Mouse (Mus musculus) limb, embryonic 10.5 days (tissue): ENCODE measurements around the gene Sec24a. TPM values are rescaled to one million over a fixed set of nuclear protein-coding genes. Genes with fewer than 3 reads are reported as not detected.
"Not testable (repeated sequence)": the region's sequence is repeated elsewhere in the genome, so short reads cannot be mapped to it uniquely, and the experiment has no call there.

Source experiments
- DNase-seq: peaks from one replicate; pipeline ENCODE4 v3.0.0-alpha.2; 2017; ENCODE audit warnings: low spot score
- H3K27ac ChIP-seq: fragments of 300-500 bp; sonication (generic); 2 replicates; pipeline ENCODE4 v1.5.1; 2016; ENCODE audit warnings: mild to moderate bottlenecking
- H3K27me3 ChIP-seq: fragments of 300-500 bp; sonication (generic); 2 replicates; pipeline ENCODE4 v1.6.1; 2016; ENCODE audit warnings: low read depth, mild to moderate bottlenecking; ENCODE audit not compliant: poor library complexity, severe bottlenecking
- H3K36me3 ChIP-seq: fragments of 300-500 bp; sonication (generic); 2 replicates; pipeline ENCODE4 v1.6.1; 2016; ENCODE audit warnings: mild to moderate bottlenecking, moderate library complexity
- H3K4me1 ChIP-seq: fragments of 300-500 bp; sonication (generic); 2 replicates; pipeline ENCODE4 v1.6.1; 2016
- H3K4me3 ChIP-seq: fragments of 300-500 bp; sonication (generic); 2 replicates; pipeline ENCODE4 v1.5.1; 2016; ENCODE audit warnings: mild to moderate bottlenecking, moderate library complexity
- H3K9me3 ChIP-seq: fragments of 300-500 bp; sonication (generic); replicated peaks from 2 replicates; pipeline ENCODE4 v1.6.1; 2016; ENCODE audit warnings: mild to moderate bottlenecking
- WGBS: fragments of 180-500 bp; shearing (Covaris S2); methylation state at CpG from one replicate; pipeline ENCODE4 v1.1.7; 2016; 5-methylcytosine and 5-hydroxymethylcytosine counted together
- polyA plus RNA-seq: library from polyadenylated mRNA; unstranded; fragments of >200 nt; fragmentation: Nextera tagmentation; extraction: Ambion mirVana; gene quantifications from 2 replicates; pipeline ENCODE4 v1.2.1, GENCODE M21; 2016

Sec24a gene
- 10.4 and 13.4 TPM in 2 replicates for polyA plus RNA-seq

DNA sequence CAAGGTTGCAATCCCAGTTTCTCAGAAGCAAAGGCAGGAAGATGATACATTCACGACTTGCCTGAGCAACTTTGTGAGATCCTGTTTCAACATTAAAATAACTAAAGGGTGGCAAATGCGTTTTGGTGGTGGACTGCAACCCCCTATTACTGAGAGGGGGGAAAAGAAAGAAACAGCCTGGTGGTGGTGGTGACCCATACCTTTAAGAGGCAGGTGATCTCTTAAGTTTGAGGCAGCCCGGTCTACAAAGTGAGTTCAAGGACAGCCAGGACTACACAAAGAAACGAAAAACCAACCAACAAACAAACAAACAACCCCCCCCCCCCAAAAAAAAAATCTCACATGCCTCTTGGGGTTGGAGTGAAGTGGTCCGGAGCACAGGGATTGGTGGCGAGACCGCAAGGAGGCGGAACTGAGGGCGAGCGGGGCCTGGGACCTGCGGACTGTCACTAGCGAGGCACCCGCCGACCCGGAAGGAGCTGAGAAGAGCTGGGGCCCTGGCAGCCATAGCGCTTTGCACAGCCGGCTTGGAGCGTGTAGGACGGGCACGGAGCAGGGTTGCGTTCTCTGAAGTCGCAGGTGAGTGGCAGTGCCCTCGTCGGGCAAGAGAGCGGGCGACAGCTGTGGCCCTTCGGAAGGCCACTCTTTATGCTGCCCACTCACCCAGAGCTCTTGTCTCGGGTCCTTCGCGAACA, at the start of gene Sec24a, which contains the start of gene Sar1b:
Gene Sec24a, minus strand, starts transcription at position 422 of the 695 bp plus-strand sequence.
Gene Sar1b, plus strand, starts transcription at position 475 of the 695 bp plus-strand sequence.
- Histone ChIP-seq H3K36me3 (no peaks in the 10 kb centered on the region), H3K9me3 (no peaks in the 10 kb centered on the region), H3K27ac (peak within 1 kb of the TSS; percentile 73), H3K4me1 (peaks cover 17% of the 10 kb centered on the region), H3K4me3 (peak within 1 kb of the TSS; percentile 71), H3K27me3 (no peaks in the 10 kb centered on the region)
- 1% methylated on average over 30 of the region's 30 CpGs for WGBS
- DNase-seq, result peak; percentile 88

DNA sequence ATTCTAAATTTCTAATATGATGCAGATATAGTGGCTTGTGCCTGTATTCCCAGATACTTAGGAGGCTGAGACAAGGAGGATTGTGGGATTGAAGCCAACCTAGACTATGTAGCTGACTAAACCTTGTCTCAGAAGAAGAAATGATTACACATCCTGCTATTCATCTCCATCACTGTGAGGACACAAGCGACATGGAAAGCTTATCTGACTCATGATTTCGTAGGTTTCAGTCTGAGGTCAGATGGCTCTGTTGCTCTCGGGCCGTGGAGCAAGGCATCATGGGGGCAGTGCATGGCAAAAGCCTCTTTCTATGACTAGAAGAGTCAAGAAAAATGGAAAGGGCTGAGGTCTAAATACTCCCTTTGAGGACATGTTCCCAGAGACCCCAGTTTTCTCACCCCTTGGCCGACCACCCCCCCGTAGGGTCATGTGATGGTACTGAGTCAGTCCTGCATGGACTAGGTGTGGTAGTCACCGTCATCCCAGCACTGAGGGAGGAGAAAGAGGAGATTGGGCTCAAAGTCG, 48.6 kb upstream of the Sec24a start:
- H3K27me3 ChIP-seq, result no peaks in the 10 kb centered on the region
- no peak overlapping the region for H3K4me3 ChIP-seq
- no peaks in the 10 kb centered on the region for H3K36me3 ChIP-seq
- H3K27ac ChIP-seq, result no peak overlapping the region
- WGBS, result 91% methylated on average over 8 of the region's 8 CpGs
- H3K4me1 ChIP-seq, result peaks cover 10% of the 10 kb centered on the region
- H3K9me3 ChIP-seq, result no peaks in the 10 kb centered on the region
- no peak for DNase-seq

DNA sequence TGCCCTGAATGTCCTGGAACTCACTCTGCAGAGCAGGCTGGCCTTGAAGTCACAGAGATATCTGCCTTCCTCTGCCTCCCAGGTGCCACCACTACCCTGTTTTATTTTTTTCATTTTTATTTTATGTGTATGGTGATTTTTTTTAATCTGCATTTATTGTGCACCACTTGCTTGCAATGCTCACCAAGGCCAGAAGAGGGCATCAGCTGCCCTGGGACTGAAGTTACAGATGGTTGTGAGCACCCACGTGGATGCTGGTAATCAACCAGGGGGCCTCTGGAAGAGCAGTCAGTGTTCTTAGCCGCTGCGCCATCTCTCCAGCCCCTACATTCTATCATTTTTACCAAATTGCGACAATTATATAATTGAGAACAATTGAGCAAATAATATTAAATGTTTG, 47.8 kb upstream of the Sec24a start:
- Histone ChIP-seq H3K4me1 (peaks cover 11% of the 10 kb centered on the region), H3K27ac (no peak overlapping the region), H3K27me3 (no peaks in the 10 kb centered on the region), H3K9me3 (no peaks in the 10 kb centered on the region), H3K4me3 (no peak overlapping the region), H3K36me3 (no peaks in the 10 kb centered on the region)
- WGBS, result 86% methylated on average over 4 of the region's 4 CpGs
- no peak for DNase-seq

DNA sequence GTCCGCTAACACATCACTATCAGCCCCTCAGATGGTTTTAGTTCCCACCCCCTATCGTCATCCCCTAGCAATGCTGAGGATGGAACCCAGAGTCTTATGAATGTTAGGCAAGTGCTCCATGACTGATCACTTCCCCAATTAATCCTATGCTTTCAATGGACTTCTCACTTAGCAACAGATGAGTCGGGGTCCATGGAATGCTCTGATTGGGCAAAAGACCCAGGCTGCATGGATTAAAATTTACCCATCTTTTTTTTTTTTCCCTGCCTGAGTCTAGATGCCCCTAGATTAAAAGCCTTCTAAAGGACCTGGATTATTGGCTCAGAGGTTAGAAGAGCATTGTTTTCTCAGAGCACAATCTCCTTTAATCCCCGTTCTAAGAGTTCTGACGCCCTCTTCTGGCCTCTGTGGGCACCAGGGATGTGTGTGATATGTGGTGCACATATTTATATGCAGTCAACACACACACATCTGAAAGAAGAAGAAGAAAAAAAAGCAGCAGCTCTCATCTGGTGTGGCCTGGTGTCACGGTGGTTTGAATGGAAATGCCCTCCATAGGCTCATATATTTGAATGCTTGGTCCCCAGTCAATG, 46.3 kb upstream of the Sec24a start:
- Histone ChIP-seq H3K27me3 (no peaks in the 10 kb centered on the region), H3K27ac (no peak overlapping the region), H3K9me3 (no peaks in the 10 kb centered on the region), H3K4me3 (no peak overlapping the region), H3K36me3 (no peaks in the 10 kb centered on the region), H3K4me1 (peaks cover 19% of the 10 kb centered on the region)
- WGBS, result 67% methylated on average over 6 of the region's 6 CpGs
- no peak for DNase-seq

DNA sequence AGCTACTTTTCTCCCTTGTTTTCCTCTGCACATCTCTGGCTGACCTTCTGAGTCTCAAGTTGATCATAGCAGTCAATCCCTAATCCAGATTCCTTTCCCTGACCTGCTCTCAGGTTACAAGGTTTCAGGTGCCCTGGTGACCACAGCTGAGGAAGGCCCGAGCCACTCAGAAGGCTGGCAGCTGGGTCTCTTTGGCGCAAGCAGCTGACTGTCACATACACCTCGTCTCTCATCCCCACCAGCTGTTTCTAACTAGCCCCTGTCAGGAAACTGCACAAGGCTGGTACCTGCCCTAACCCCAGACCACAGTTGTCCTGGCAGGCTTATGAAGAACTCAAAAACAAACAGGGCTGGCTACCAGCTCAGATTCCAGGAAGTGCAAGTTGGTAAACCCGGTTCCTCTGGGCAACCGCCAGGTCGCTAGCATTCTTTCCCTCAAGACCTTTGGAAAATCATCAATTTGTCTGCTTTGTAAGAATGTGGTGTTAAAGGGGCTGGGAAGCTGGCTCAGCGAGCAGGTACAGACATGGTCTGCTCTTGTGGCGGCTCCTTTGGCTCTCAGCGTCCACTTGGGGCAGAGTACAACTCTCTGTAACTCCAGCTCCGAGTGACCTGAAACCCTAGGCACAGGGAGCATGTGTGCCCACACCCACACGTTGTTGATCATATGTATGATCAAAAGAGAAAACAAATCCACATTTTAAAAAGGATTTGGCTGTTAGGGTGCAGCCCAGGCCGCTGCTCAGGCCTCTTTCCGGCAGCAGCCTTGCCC, 43.9 kb upstream of the Sec24a start:
- no peak overlapping the region for H3K4me3 ChIP-seq
- WGBS, result 48% methylated on average over 13 of the region's 13 CpGs
- peaks cover 19% of the 10 kb centered on the region for H3K4me1 ChIP-seq
- no peaks in the 10 kb centered on the region for H3K9me3 ChIP-seq
- peak overlapping the region; percentile 44; the same call in 1 of the 2 replicates for H3K27ac ChIP-seq
- no peaks in the 10 kb centered on the region for H3K36me3 ChIP-seq
- H3K27me3 ChIP-seq, result no peaks in the 10 kb centered on the region
- no peak for DNase-seq

- H3K9me3 ChIP-seq, result no peaks in the 10 kb centered on the region
- H3K4me1 ChIP-seq, result peaks cover 24% of the 10 kb centered on the region
- peak; percentile 63 for DNase-seq
- peak overlapping the region; percentile 75 for H3K27ac ChIP-seq
- H3K36me3 ChIP-seq, result no peaks in the 10 kb centered on the region
- no peaks in the 10 kb centered on the region for H3K27me3 ChIP-seq
- peak overlapping the region; percentile 56 for H3K4me3 ChIP-seq
- 21% methylated on average over 17 of the region's 17 CpGs for WGBS
These were observed 42.0 kb upstream of the Sec24a start for GRCm38 (mm10) chr11:51805221-51805981.

DNA sequence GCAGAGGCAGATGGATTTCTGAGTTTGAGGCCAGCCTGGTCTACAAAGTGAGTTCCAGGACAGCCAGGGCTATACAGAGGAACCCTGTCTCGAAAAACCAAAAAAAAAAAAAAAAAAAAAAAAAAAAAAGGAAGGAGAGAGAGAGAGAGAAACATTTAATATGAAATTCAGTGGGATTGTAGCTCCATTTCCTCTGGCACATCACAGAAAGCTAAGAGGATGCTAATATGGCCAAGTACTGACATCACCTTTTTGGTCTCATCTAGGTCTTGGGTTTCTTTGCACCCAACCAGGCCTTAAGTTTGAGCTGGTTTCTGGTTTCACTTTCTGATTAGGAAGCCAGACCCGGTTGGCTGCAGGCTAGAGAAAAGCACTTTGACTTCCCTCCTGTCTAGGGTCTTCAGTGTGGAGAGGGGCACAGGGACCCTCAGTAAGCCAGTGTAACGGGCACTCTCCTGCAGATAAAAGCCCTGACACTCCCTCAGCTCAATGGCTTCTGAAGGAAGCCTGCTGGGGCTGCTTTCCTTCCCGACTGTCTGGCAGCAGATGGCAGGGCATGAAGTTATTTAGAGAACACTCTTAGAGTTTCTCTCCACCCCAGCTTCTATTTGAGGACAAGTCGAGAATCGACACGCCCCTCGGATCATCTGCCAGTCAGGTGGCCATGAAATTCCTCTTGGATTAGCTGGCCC, 37.3 kb upstream of the Sec24a start:
- H3K27ac ChIP-seq, result no peak overlapping the region
- 41% methylated on average over 8 of the region's 8 CpGs for WGBS
- no peak overlapping the region for H3K4me3 ChIP-seq

GRCm38 (mm10) chr11:51796272-51796671, 32.8 kb upstream of the Sec24a start:
- H3K36me3 ChIP-seq, result peaks cover 14% of the 10 kb centered on the region
- H3K4me1 ChIP-seq, result peaks cover 13% of the 10 kb centered on the region
- WGBS, result 89% methylated on average over 4 of the region's 4 CpGs
- H3K27me3 ChIP-seq, result no peaks in the 10 kb centered on the region
- no peak for DNase-seq
- H3K4me3 ChIP-seq, result no peak overlapping the region
- no peak overlapping the region for H3K27ac ChIP-seq
- no peaks in the 10 kb centered on the region for H3K9me3 ChIP-seq

More for the DNA sequence above, 37.3 kb upstream of the Sec24a start:
- peaks cover 10% of the 10 kb centered on the region for H3K4me1 ChIP-seq
- no peak for DNase-seq
- H3K27me3 ChIP-seq, result no peaks in the 10 kb centered on the region
- no peaks in the 10 kb centered on the region for H3K9me3 ChIP-seq
- no peaks in the 10 kb centered on the region for H3K36me3 ChIP-seq

GRCm38 (mm10) chr11:51790662-51791061, 27.2 kb upstream of the Sec24a start:
- WGBS, result 95% methylated on average over 7 of the region's 7 CpGs

GRCm38 (mm10) chr11:51789735-51790134, 26.3 kb upstream of the Sec24a start:
- WGBS, result 87% methylated on average over 4 of the region's 4 CpGs
- H3K4me1 ChIP-seq, H3K27ac ChIP-seq, DNase-seq, H3K27me3 ChIP-seq, H3K4me3 ChIP-seq, H3K9me3 ChIP-seq: not testable (repeated sequence)
- peaks cover 73% of the 10 kb centered on the region for H3K36me3 ChIP-seq

More at GRCm38 (mm10) chr11:51790662-51791061, 27.2 kb upstream of the Sec24a start:
- H3K27me3 ChIP-seq, result no peaks in the 10 kb centered on the region
- H3K36me3 ChIP-seq, result peaks cover 67% of the 10 kb centered on the region
- peaks cover 7% of the 10 kb centered on the region for H3K4me1 ChIP-seq
- no peak overlapping the region for H3K27ac ChIP-seq
- no peaks in the 10 kb centered on the region for H3K9me3 ChIP-seq
- no peak overlapping the region for H3K4me3 ChIP-seq
- DNase-seq, result no peak

DNA sequence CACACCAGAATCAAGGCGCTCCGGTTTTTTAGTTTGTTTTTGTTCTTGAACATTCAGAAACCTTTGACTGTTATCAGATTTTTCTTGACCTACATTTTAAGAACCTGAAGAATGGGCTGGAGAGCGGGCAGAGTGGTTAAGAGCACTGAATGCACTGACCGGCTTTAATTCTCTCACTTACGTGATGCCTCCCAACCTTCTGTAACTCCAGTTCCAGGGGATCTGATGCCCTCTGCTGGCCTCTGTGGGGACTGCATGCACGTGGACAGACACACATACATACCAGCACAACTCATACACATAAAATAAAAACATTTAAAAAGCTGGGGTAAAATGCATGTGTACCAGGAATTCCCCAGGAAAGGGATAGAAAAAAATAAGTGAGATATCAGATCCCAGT, 22.5 kb upstream of the Sec24a start:
- Histone ChIP-seq H3K4me3 (no peak overlapping the region), H3K9me3 (no peaks in the 10 kb centered on the region), H3K4me1 (no peaks in the 10 kb centered on the region), H3K27ac (no peak overlapping the region), H3K36me3 (peaks cover 90% of the 10 kb centered on the region), H3K27me3 (no peaks in the 10 kb centered on the region)
- WGBS, result 91% methylated on average over 6 of the region's 6 CpGs
- peak; percentile 61 for DNase-seq

DNA sequence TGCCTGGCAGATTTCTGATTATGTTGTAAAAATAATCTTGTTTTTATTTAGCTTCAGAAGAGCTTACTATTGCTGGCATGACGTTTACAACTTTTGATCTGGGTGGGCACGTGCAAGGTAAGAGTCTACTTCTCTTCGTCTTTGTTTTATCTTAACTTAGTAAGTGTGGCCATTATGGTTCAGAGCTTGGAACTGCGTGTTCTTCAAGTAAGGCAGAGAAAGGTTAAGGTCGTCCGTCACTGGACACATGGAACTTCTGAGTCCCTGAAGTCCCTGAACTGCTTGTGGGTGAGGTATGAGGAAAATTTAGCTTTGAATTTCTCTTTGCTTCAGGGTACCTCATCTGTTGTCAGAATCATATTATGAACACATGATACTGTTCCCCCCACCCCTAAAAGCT, 19.3 kb upstream of the Sec24a start:
- no peak for DNase-seq
- no peaks in the 10 kb centered on the region for H3K9me3 ChIP-seq
- no peak overlapping the region for H3K4me3 ChIP-seq
- peaks cover 78% of the 10 kb centered on the region for H3K36me3 ChIP-seq
- H3K27me3 ChIP-seq, result no peaks in the 10 kb centered on the region
- no peak overlapping the region for H3K27ac ChIP-seq
- WGBS, result 93% methylated on average over 6 of the region's 6 CpGs
- H3K4me1 ChIP-seq, result no peaks in the 10 kb centered on the region
